21 mouse cellular contexts compared by ENCODE assay signal in the genomic region with DNA sequence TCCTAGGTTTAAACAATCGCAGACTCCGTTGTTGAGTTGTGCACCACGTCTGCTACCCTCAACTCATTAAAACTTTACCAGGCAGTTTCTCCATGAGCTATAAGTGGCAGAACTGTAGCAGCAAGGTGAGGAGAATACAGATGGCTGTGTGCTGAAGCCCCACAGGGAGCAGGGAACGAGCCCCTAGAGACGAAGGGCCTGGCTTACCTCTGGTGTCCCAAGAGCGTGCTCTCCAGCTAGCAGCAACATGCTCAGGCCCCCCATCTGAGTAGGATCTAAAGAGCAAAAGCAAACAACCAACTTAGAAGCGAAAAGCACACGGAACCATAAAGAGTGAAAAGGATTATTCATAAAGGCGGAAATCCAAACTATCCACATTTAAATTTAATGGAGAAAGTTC.
DNase-seq lines count a peak whose midpoint lies in the region; ATAC-seq and TF ChIP-seq lines count a peak whose summit lies in the region.
"Had no signal": no experiment of that assay in that cellular context is flagged by ENCODE, and none has a peak within 500 bp of the region (broad histone marks: within the 10 kb centered on the region; RNA-seq: fewer than 3 reads in every experiment).

No protein-coding gene starts in this region.

- ATAC-seq in lung, embryonic 16.5 days (ENCODE audit: low read depth), result peak; percentile 60; the same call in 1 of the 2 replicates
- ATAC-seq: forebrain, embryonic 14.5 days; forebrain, embryonic 16.5 days had no signal

- H3K27ac ChIP-seq in gastrocnemius, adult 2 months, result peak overlapping the region; percentile 74
- peak overlapping the region; percentile 32; the same call in 1 of the 2 replicates for H3K27ac ChIP-seq in lung, embryonic 16.5 days (ENCODE audit: low read length)
- H3K27ac ChIP-seq: embryonic facial prominence, embryonic 12.5 days; embryonic facial prominence, embryonic 15.5 days; forebrain, embryonic 10.5 days; forebrain, embryonic 12.5 days had no signal

- no peak overlapping the region for H3K4me2 ChIP-seq in lung, embryonic 16.5 days (ENCODE audit: low read depth, low read length)
- H3K4me2 ChIP-seq: embryonic facial prominence, embryonic 12.5 days; embryonic facial prominence, embryonic 15.5 days; forebrain, embryonic 12.5 days had no signal

- H3K9me3 ChIP-seq in lung, embryonic 16.5 days (ENCODE audit: control insufficient read depth, low read length), result no peaks in the 10 kb centered on the region
- H3K9me3 ChIP-seq: embryonic facial prominence, embryonic 12.5 days; embryonic facial prominence, embryonic 15.5 days; forebrain, embryonic 10.5 days; forebrain, embryonic 12.5 days had no signal

- no peaks in the 10 kb centered on the region for H3K27me3 ChIP-seq in lung, embryonic 16.5 days (ENCODE audit: control insufficient read depth, insufficient read depth, low read depth, low read length)
- H3K27me3 ChIP-seq: embryonic facial prominence, embryonic 12.5 days; embryonic facial prominence, embryonic 15.5 days; forebrain, embryonic 12.5 days had no signal

- intact Hi-C loops in gastrocnemius, adult 2 months (cut with DNase I), result no loop called here
- intact Hi-C loops in gastrocnemius, postnatal 36 days (cut with DNase I), result no loop called here

- 65% methylated on average over 9 of the region's 9 CpGs for WGBS in lung, embryonic 16.5 days

- H3K4me3 ChIP-seq in gastrocnemius, adult 2 months, result peak overlapping the region; percentile 52
- no peak overlapping the region for H3K4me3 ChIP-seq in lung, embryonic 16.5 days (ENCODE audit: low read length)
- H3K4me3 ChIP-seq: embryonic facial prominence, embryonic 12.5 days; embryonic facial prominence, embryonic 15.5 days; erythroblast, embryonic 14.5 days; forebrain, embryonic 10.5 days; forebrain, embryonic 12.5 days had no signal

- H3K36me3 ChIP-seq in lung, embryonic 16.5 days (ENCODE audit: control insufficient read depth, insufficient read depth, low read length), result peaks cover 4% of the 10 kb centered on the region; the same call in 1 of the 2 replicates

- H3K9ac ChIP-seq in lung, embryonic 16.5 days (ENCODE audit: low read length), result no peak overlapping the region
- H3K9ac ChIP-seq: embryonic facial prominence, embryonic 12.5 days; embryonic facial prominence, embryonic 15.5 days; forebrain, embryonic 12.5 days had no signal

- DNase-seq in gastrocnemius, adult 2 months, result peak; percentile 18
- no peak for DNase-seq in gastrocnemius, postnatal 36 days
- no peak for DNase-seq in lung, postnatal 4 days
- DNase-seq: adrenal gland, adult 2 months; adrenal gland, postnatal 10 days; adrenal gland, postnatal 25 days; cerebellum, adult 11 months; cerebellum, adult 18-20 months; cerebellum, adult 8-10 months; cerebellum, adult 9-11 months; cerebellum, postnatal 14 days; cerebellum, postnatal 36 days; embryo, embryonic 11 days had no signal

- peaks cover 3% of the 10 kb centered on the region for H3K4me1 ChIP-seq in lung, embryonic 16.5 days (replicated peaks; ENCODE audit: control insufficient read depth, insufficient read depth, low read length)
- H3K4me1 ChIP-seq: embryonic facial prominence, embryonic 12.5 days; embryonic facial prominence, embryonic 15.5 days; forebrain, embryonic 10.5 days; forebrain, embryonic 12.5 days had no signal

- TF ChIP-seq CTCF in gastrocnemius, adult 2 months (IDR thresholded peaks at IDR 0.05), result no peak
